Mouse (Mus musculus) embryonic fibroblast, embryonic 13.5 days (primary cell): ENCODE results near the gene Cdh1.

ENCODE experiments used
- CTCF ChIP-seq: IDR thresholded peaks from 2 replicates; pipeline ENCODE4 v1.5.1; 2011; ENCODE audit warnings: mild to moderate bottlenecking, control low read depth, low read length, moderate library complexity, borderline replicate concordance; ENCODE audit not compliant: insufficient read depth
- POLR2A ChIP-seq: IDR thresholded peaks from 2 replicates; pipeline ENCODE4 v1.6.1; 2011; ENCODE audit warnings: low read depth, mild to moderate bottlenecking, control low read depth, low read length, moderate library complexity

DNA sequence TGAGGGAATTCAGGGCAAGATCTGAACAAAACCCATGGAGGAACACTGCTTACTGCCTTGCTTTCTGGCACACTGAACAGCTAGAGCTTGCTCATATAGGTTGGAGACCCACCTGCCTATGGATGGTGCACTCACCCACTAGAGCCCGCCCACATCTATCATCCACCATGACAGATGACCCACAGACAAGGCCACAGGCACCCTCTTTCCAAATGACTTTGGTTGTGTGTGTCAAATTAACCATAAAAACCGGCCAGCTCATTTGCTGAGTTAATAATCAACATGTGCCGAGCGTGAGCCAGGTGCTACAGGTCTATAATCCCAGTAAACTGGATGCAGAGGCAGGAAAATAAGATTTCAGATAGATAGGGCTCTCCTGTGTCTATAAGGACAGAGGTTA lies 32.8 kb upstream of the Cdh1 start:
- TF ChIP-seq CTCF (no peak), POLR2A (no peak)
